Mouse (Mus musculus) cortical plate, adult 2 months (tissue): ENCODE results near the gene Setd5. TPM values are rescaled to one million over a fixed set of nuclear protein-coding genes. Genes with fewer than 3 reads are reported as not detected.

Source experiments
- H3K27ac ChIP-seq: fragments of 200-500 bp; 2 replicates; pipeline ENCODE4 v1.5.1; 2012; ENCODE audit warnings: low read length, control low read depth, inconsistent platforms; ENCODE audit not compliant: insufficient read depth
- H3K4me1 ChIP-seq: fragments of 200-500 bp; 2 replicates; pipeline ENCODE4 v1.6.1; 2011; ENCODE audit warnings: low read length; ENCODE audit not compliant: control insufficient read depth, insufficient read depth
- H3K4me3 ChIP-seq: fragments of 200-500 bp; 2 replicates; pipeline ENCODE4 v1.5.1; 2011; ENCODE audit warnings: mild to moderate bottlenecking, low read length, control low read depth; ENCODE audit not compliant: insufficient read depth
- CTCF ChIP-seq: fragments of 200-500 bp; IDR thresholded peaks from 2 replicates; pipeline ENCODE4 v1.5.1; 2011; ENCODE audit warnings: mild to moderate bottlenecking, control low read depth, low read length; ENCODE audit not compliant: insufficient read depth; ENCODE audit errors: extremely low read depth
- POLR2A ChIP-seq: fragments of 200-500 bp; IDR thresholded peaks from 2 replicates; pipeline ENCODE4 v1.6.1; 2011; ENCODE audit warnings: mild to moderate bottlenecking, low read length, control low read depth; ENCODE audit not compliant: insufficient read depth; ENCODE audit errors: extremely low read depth
- polyA plus RNA-seq: library from polyadenylated mRNA; depleted of rRNA; stranded (reverse); fragments of >200 nt; gene quantifications from 2 replicates; pipeline ENCODE4 v1.2.3, GENCODE M21; 2012

The Setd5 gene
- polyA plus RNA-seq, 1 experiment = 53.2 TPM

GRCm38 (mm10) chr6:113109378-113109777 lies 32.2 kb downstream of the Setd5 start:
- H3K4me3 ChIP-seq = no peak overlapping the region
- H3K4me1 ChIP-seq = no peaks in the 10 kb centered on the region; the same call in 1 of the 2 replicates
- no peak overlapping the region for H3K27ac ChIP-seq
- TF ChIP-seq CTCF = no peak
- TF ChIP-seq POLR2A = no peak

GRCm38 (mm10) chr6:113109956-113110355 lies 32.8 kb downstream of the Setd5 start:
- no peak for TF ChIP-seq POLR2A
- no peak for TF ChIP-seq CTCF
- Histone ChIP-seq H3K4me3 (no peak overlapping the region), H3K4me1 (no peaks in the 10 kb centered on the region; the same call in 1 of the 2 replicates), H3K27ac (no peak overlapping the region)

GRCm38 (mm10) chr6:113120806-113121205 lies 43.6 kb downstream of the Setd5 start:
- Histone ChIP-seq H3K4me3 (no peak overlapping the region), H3K4me1 (no peaks in the 10 kb centered on the region), H3K27ac (no peak overlapping the region)
- TF ChIP-seq POLR2A (no peak), CTCF (no peak)

- no peak overlapping the region for H3K27ac ChIP-seq
- no peaks in the 10 kb centered on the region for H3K4me1 ChIP-seq
- no peak overlapping the region for H3K4me3 ChIP-seq
- TF ChIP-seq CTCF = no peak
- TF ChIP-seq POLR2A = no peak
These were observed 56.2 kb downstream of the Setd5 start for GRCm38 (mm10) chr6:113133360-113133759.

- Histone ChIP-seq H3K4me1 (peaks cover 3% of the 10 kb centered on the region; the same call in 1 of the 2 replicates), H3K4me3 (no peak overlapping the region), H3K27ac (no peak overlapping the region)
- no peak for TF ChIP-seq POLR2A
- TF ChIP-seq CTCF = no peak
These were observed 64.4 kb downstream of the Setd5 start for GRCm38 (mm10) chr6:113141389-113142094.

GRCm38 (mm10) chr6:113144764-113145163 lies 67.6 kb downstream of the Setd5 start:
- TF ChIP-seq POLR2A (no peak), CTCF (no peak)
- Histone ChIP-seq H3K4me3 (no peak overlapping the region), H3K4me1 (peaks cover 3% of the 10 kb centered on the region; the same call in 1 of the 2 replicates), H3K27ac (no peak overlapping the region)

GRCm38 (mm10) chr6:113145249-113145648 lies 68.1 kb downstream of the Setd5 start:
- Histone ChIP-seq H3K27ac (no peak overlapping the region), H3K4me1 (peaks cover 3% of the 10 kb centered on the region; the same call in 1 of the 2 replicates), H3K4me3 (no peak overlapping the region)
- no peak for TF ChIP-seq CTCF
- no peak for TF ChIP-seq POLR2A

- TF ChIP-seq CTCF (no peak), POLR2A (no peak)
- no peak overlapping the region for H3K27ac ChIP-seq
- H3K4me3 ChIP-seq = no peak overlapping the region
- H3K4me1 ChIP-seq = no peaks in the 10 kb centered on the region
These were observed 76.9 kb downstream of the Setd5 start for GRCm38 (mm10) chr6:113154071-113154470.

GRCm38 (mm10) chr6:113154886-113155285 lies 77.7 kb downstream of the Setd5 start:
- Histone ChIP-seq H3K4me1 (no peaks in the 10 kb centered on the region), H3K4me3 (no peak overlapping the region), H3K27ac (no peak overlapping the region)
- TF ChIP-seq CTCF = no peak
- no peak for TF ChIP-seq POLR2A

GRCm38 (mm10) chr6:113156064-113156463 lies 78.9 kb downstream of the Setd5 start:
- no peak overlapping the region for H3K4me3 ChIP-seq
- no peak overlapping the region for H3K27ac ChIP-seq
- H3K4me1 ChIP-seq = no peaks in the 10 kb centered on the region
- TF ChIP-seq CTCF = no peak
- TF ChIP-seq POLR2A = no peak
